Mouse (Mus musculus) cerebellum, adult 9-11 months (tissue): ENCODE measurements at regions not wholly inside any gene's neighbourhood (a gene's known extent, or its start where the extent isn't known, plus 50 kb on each side); places are given as distances from the start of the nearest gene placed in this dataset.

Experiments
- DNase-seq: peaks from one replicate; pipeline ENCODE4 v3.0.0; 2022

GRCm38 (mm10) chr4:125765171-125765570, 259.2 kb upstream of the Csf3r start:
- peak; percentile 32 for DNase-seq

- DNase-seq = no peak
Observed at GRCm38 (mm10) chr4:125777126-125777525, 247.2 kb upstream of the Csf3r start.

GRCm38 (mm10) chr4:125780113-125780512, 244.2 kb upstream of the Csf3r start:
- no peak for DNase-seq

- no peak for DNase-seq
Observed at GRCm38 (mm10) chr4:125780921-125781487, 243.3 kb upstream of the Csf3r start.

- DNase-seq = no peak
Observed at GRCm38 (mm10) chr4:125782346-125782745, 242.0 kb upstream of the Csf3r start.

- DNase-seq = no peak
Observed at GRCm38 (mm10) chr4:125786083-125786482, 238.3 kb upstream of the Csf3r start.

DNA sequence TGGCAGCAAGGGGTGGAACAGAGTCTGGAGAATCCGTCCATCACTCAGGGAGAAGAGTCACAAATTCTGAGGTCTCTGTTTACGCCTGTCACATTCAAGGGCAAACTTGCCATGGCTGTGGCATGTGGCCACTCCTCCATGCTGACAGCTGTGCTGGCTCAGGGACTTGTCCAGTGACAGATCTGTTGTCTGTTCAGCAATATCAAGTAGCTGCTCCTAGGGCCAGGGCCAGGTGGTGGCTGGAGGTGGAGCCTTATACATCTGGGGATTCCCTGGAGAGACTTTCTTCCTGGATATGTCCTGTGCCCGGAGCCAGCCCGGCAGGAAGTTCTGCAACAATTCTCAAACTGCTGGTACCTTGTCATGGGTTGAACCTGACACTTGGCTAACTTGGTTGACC, 229.7 kb upstream of the Csf3r start:
- DNase-seq = no peak

GRCm38 (mm10) chr4:125807923-125808322, 216.4 kb upstream of the Csf3r start:
- no peak for DNase-seq

DNA sequence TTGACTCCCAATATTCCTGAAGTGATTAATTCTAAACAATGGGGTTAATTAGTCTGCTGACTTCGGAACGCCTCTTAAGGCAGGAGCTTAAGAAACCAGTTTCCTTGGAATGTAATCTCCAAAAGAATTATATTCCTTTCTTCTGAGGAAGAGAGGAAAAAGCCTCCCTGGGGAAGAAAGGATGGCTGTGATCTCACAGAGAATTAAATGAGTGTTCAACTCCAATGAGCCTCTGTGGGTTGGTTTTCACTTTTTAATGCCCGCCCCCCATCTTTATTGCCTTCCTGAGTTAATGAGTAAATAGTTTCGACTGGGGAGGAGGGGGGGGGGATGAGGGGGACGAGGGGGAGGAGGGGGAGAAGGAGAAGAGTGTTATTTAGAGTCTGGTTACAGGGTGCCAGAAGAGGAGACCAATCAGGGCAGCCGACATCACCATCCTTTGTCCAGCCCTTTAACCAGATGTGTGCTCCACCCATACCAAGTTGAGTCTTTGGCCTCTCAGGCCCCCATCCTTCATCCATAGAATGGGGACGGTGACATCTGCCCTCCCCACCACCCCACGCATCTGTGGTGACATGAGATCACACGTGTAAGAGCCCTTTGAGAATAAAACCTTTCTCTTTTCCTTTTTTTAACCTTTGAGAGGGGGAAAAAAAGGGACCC, 214.8 kb upstream of the Csf3r start:
- DNase-seq = no peak

GRCm38 (mm10) chr4:125810247-125810646, 214.1 kb upstream of the Csf3r start:
- no peak for DNase-seq

DNA sequence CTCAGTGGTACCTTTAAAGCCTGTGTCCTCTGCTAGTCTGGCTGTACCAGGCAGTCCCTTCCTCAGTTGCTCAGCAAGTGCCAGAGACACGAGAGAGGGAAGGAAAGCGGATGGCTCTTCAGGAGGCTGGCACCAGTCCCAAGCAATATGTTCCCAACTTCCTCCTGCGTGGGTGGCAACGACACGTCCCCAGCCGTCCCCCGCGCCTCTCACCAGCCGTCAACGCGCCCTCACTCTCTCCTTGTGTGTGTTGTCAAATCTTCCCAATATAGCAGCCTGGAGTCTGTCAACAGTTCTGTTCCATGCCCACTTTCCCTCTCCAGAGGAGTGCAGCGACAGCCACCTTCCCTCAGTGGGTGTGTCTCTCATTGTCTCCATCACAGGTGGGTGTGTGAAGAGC, 210.0 kb upstream of the Csf3r start:
- DNase-seq = no peak

DNA sequence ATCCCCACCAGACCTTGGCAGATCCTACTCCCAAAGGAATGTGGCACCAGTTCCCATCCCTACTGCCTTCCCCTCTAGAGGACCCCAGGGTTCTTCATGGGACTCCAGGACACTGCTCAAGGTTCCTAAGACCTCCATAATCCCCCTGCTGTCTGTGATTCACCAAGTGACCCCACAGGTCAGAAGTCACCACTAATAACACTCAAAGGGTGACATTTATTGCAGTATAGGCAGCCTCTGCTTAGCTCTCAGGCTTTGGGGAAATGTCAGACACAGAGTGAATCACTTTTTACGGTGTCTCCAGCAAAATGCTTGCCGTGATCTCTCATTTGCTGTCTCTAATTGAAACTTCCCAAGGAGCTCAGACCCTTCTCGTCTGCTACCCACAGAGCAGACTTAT, 209.1 kb upstream of the Csf3r start:
- DNase-seq = no peak

GRCm38 (mm10) chr4:125824525-125824924, 199.8 kb upstream of the Csf3r start:
- no peak for DNase-seq

GRCm38 (mm10) chr4:125826416-125826815, 197.9 kb upstream of the Csf3r start:
- peak; percentile 7 for DNase-seq

DNA sequence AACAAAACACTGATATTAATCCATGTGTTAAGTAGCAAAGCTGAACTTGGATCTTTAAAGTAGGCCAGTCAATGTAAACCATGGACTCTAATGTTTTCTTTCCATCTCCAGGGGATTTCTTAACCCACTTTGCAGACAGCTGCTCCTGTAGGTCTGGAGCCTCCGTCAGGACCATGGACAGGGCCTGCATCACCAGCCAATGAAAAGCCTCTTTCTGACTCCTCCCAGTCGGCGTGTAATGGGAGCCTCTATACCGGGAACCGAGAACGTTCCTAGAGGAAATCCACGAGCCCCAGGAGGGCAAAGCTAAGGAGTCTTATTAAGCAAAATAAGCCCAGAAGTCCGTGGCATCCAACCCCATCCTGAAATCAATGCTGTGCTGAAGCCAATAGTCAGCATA, 189.1 kb upstream of the Csf3r start:
- no peak for DNase-seq

GRCm38 (mm10) chr4:125847568-125847967, 176.8 kb upstream of the Csf3r start:
- no peak for DNase-seq

DNA sequence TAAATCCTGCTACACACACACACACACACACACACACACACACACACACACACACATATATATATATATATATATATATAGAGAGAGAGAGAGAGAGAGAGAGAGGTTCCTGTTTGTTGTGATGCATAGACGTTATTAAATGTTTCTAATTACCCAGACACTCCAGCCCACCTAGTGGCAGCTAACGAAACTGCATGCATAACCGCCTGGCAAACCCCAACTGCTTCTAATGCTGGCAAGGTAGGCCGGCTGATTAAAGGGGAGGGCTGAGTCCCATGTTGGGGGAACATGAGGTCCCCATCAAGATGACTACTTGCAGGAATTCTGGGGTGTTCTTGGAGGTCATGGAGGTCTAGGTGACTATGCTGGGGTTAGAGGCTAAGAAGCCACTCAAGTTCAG, 174.1 kb upstream of the Csf3r start:
- DNase-seq = peak; percentile 31

- DNase-seq = no peak
Observed at GRCm38 (mm10) chr4:125852545-125852944, 171.8 kb upstream of the Csf3r start.

GRCm38 (mm10) chr4:125855983-125856591, 168.3 kb upstream of the Csf3r start:
- peak; percentile 11 for DNase-seq

GRCm38 (mm10) chr4:125856781-125857180, 167.6 kb upstream of the Csf3r start:
- no peak for DNase-seq

DNA sequence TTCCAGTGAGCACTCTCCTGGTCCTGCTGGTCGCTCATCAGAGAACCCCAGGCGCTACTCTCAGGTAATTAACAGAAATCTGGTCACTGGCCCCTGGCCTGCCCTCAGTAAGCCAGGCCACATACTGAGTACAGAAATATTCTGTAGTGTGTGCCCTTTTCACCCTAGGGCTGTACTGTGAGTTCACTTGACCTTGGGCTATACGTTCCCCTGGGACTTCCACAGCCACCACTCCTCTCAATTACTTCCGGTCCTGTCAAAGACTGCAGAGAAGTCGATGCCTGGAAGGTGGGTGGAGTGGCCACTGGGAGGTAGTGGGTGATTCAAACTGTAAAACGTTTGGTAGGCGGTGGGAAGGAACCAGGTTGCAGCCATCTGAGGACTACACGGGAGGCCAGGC, 159.3 kb upstream of the Csf3r start:
- DNase-seq = no peak

DNA sequence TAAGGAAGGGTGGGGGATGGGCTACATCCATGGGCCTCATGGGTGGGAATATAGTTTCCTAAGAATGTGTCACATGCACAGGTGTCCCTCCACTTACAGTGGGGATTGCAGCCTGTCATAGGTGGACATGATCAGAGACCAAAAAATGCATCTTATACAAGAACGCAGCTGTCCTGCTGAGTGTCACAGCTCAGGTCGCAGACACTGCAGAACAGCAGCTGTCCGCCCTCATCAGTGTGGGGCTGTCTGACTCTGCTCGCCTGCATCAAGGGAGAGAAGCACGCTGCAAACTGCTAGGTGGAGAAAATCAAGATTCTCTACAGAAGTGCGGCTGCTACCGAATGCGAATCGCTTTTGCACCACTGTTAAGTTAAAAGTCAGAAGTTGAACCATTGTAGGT, 158.6 kb upstream of the Csf3r start:
- no peak for DNase-seq

DNA sequence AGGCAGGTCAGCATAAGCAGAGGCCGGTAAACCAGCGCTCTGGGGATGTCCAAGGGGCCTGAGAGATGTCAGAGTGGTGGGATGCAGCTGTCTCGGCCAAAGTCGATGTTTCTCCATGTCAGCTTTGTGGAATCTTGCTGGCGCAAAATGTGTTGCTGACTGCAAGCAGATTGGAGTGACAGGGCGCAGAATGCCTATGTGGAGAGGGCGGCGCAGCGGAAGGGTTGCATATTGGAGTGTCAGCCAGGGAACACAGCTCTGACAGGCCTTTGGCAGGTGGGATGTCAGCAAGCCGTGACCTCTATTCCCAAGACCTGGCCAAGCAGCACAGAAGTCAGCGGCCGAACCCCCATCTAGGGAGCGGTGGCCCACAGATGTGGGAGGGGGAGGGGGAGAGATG, 153.1 kb upstream of the Csf3r start:
- no peak for DNase-seq

DNA sequence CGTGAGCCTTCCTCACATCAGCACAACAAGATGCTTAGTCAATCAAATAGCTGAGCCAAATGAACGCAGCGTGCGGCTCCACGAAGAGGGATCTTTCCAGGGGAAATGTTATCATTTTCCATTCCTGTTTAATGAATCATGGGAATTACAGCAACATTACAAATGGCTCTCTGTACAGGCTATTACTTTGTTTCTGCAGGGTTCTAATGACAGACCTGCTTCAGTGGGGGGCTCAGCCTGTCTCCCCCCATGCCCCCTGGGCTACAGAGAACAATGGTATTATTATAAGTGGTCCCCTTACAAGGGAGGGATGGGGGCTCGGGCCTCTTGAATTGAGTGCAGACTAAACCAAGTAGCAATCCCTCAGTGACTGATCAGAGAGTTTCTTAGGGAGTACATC, 144.3 kb upstream of the Csf3r start:
- DNase-seq = no peak

- DNase-seq = no peak
Observed at GRCm38 (mm10) chr4:125882531-125882930, 141.8 kb upstream of the Csf3r start.
